8 mouse cellular contexts compared by ENCODE assay signal in genomic region chr17:36257969-36258368, GRCm38 (mm10). TPM values are rescaled to one million over a fixed set of nuclear protein-coding genes. Genes with fewer than 3 reads are reported as not detected.
A peak's percentile ranks its signal among the peaks of the same experiment; 100 is the strongest.
DNase-seq lines count a peak whose midpoint lies in the region; ATAC-seq and TF ChIP-seq lines count a peak whose summit lies in the region.

Gene Rpp21 (minus strand): TSS chr17:36258069.

- H3K4me3 ChIP-seq in cerebellum, adult 2 months (replicated peaks; ENCODE audit: insufficient read depth, low read depth, low read length), result peak within 1 kb of the TSS; percentile 71
- H3K4me3 ChIP-seq in forebrain, postnatal 0 days (ENCODE audit: low read depth, low read length), result peak within 1 kb of the TSS; percentile 64
- peak within 1 kb of the TSS; percentile 75 for H3K4me3 ChIP-seq in hindbrain, embryonic 15.5 days
- peak within 1 kb of the TSS; percentile 95 for H3K4me3 ChIP-seq in liver, postnatal 0 days (ENCODE audit: low read depth, low read length)

- peak within 1 kb of the TSS; percentile 82 for H3K27ac ChIP-seq in cerebellum, adult 2 months (ENCODE audit: insufficient read depth, low read length)
- H3K27ac ChIP-seq in forebrain, postnatal 0 days (ENCODE audit: low read depth, low read length), result peak within 1 kb of the TSS; percentile 94
- peak within 1 kb of the TSS; percentile 90 for H3K27ac ChIP-seq in hindbrain, embryonic 15.5 days (replicated peaks)
- H3K27ac ChIP-seq in liver, postnatal 0 days (ENCODE audit: low read depth), result peak within 1 kb of the TSS; percentile 86

- H3K9ac ChIP-seq in forebrain, postnatal 0 days, result peak within 1 kb of the TSS; percentile 91
- peak within 1 kb of the TSS; percentile 86 for H3K9ac ChIP-seq in hindbrain, embryonic 15.5 days
- peak within 1 kb of the TSS; percentile 83 for H3K9ac ChIP-seq in liver, postnatal 0 days (replicated peaks)

- TF ChIP-seq CTCF in cerebellum, adult 2 months (IDR thresholded peaks at IDR 0.05; ENCODE audit: borderline replicate concordance, insufficient read depth, low read depth, low read length), result no peak
- no peak for TF ChIP-seq CTCF in forebrain, postnatal 0 days (IDR thresholded peaks at IDR 0.05; ENCODE audit: low read depth)
- no peak for TF ChIP-seq CTCF in liver, postnatal 0 days (IDR thresholded peaks at IDR 0.05; ENCODE audit: low read depth)

- no peak for ATAC-seq in activated CD4-positive, CD25-positive, alpha-beta regulatory T cell, adult 4 months
- ATAC-seq in forebrain, postnatal 0 days, result no peak
- peak; percentile 8; the same call in 1 of the 2 replicates for ATAC-seq in hindbrain, embryonic 15.5 days (ENCODE audit: low FRiP score, low read depth)
- no peak for ATAC-seq in liver, postnatal 0 days

- 0 out of 2 replicates have a peak, but pooled peaks cover 3% of the 10 kb centered on the region for H3K4me1 ChIP-seq in cerebellum, adult 2 months (ENCODE audit: control insufficient read depth, insufficient read depth, low read length)
- peaks cover 7% of the 10 kb centered on the region; the same call in 1 of the 2 replicates for H3K4me1 ChIP-seq in forebrain, postnatal 0 days (ENCODE audit: insufficient read depth)
- peaks cover 12% of the 10 kb centered on the region for H3K4me1 ChIP-seq in hindbrain, embryonic 15.5 days (replicated peaks)
- peaks cover 3% of the 10 kb centered on the region; the same call in 1 of the 2 replicates for H3K4me1 ChIP-seq in liver, postnatal 0 days (ENCODE audit: insufficient read depth)

- H3K4me2 ChIP-seq in forebrain, postnatal 0 days (ENCODE audit: low read depth), result peak within 1 kb of the TSS; percentile 54
- H3K4me2 ChIP-seq in hindbrain, embryonic 15.5 days, result peak within 1 kb of the TSS; percentile 61
- peak within 1 kb of the TSS; percentile 85 for H3K4me2 ChIP-seq in liver, postnatal 0 days (ENCODE audit: low read depth, low read length)

- H3K36me3 ChIP-seq in forebrain, postnatal 0 days (ENCODE audit: insufficient read depth), result peaks cover 37% of the 10 kb centered on the region
- peaks cover 39% of the 10 kb centered on the region for H3K36me3 ChIP-seq in hindbrain, embryonic 15.5 days
- peaks cover 24% of the 10 kb centered on the region for H3K36me3 ChIP-seq in liver, postnatal 0 days (replicated peaks; ENCODE audit: insufficient read depth, low read length)

- no peaks in the 10 kb centered on the region for H3K27me3 ChIP-seq in cerebellum, adult 2 months (ENCODE audit: control insufficient read depth, insufficient read depth, low read length)
- no peaks in the 10 kb centered on the region for H3K27me3 ChIP-seq in forebrain, postnatal 0 days (ENCODE audit: insufficient read depth, low read length)
- H3K27me3 ChIP-seq in hindbrain, embryonic 15.5 days, result 0 out of 2 replicates have a peak, but pooled peaks cover 2% of the 10 kb centered on the region
- H3K27me3 ChIP-seq in liver, postnatal 0 days (ENCODE audit: insufficient read depth, low read length), result no peaks in the 10 kb centered on the region

- DNase-seq in cerebellum, adult 2 months, result no peak
- DNase-seq in cerebellum, postnatal 25 days, result no peak
- DNase-seq in forebrain, postnatal 0 days, result no peak
- no peak for DNase-seq in liver, postnatal 0 days
- DNase-seq in cerebellum, adult 9-10 months, result no peak
- no peak for DNase-seq in thymus, postnatal 25 days

- TF ChIP-seq POLR2A in cerebellum, adult 2 months (IDR thresholded peaks at IDR 0.05; ENCODE audit: borderline replicate concordance, insufficient read depth, low read length), result no peak; the same call in 1 of the 2 replicates

- H3K9me3 ChIP-seq in forebrain, postnatal 0 days (ENCODE audit: low read length), result no peaks in the 10 kb centered on the region
- H3K9me3 ChIP-seq in hindbrain, embryonic 15.5 days, result no peaks in the 10 kb centered on the region
- no peaks in the 10 kb centered on the region for H3K9me3 ChIP-seq in liver, postnatal 0 days (ENCODE audit: low read length)

- 41% methylated on average over 6 of the region's 6 CpGs for WGBS in cerebellum, adult 2 months
- WGBS in forebrain, postnatal 0 days, result 50% methylated on average over 6 of the region's 6 CpGs
- WGBS in hindbrain, embryonic 15.5 days, result 54% methylated on average over 6 of the region's 6 CpGs
- 36% methylated on average over 6 of the region's 6 CpGs for WGBS in liver, postnatal 0 days (ENCODE audit: insufficient replicate concordance)

- no peak for TF ChIP-seq EP300 in liver, postnatal 0 days (IDR thresholded peaks at IDR 0.05; ENCODE audit: low read depth)

RNA-seq across cellular contexts. Expression of gene Rpp21, which starts in this region (rescaled TPM):
- polyA plus RNA-seq in cerebellum, adult 2 months (2012; rRNA removed), result 71.2 and 71.8 TPM in 2 replicates
- 100 to 1,000 TPM; 178 to 195 TPM for polyA plus RNA-seq in activated CD4-positive, CD25-positive, alpha-beta regulatory T cell, adult 4 months (2017; shearing (Covaris generic))
- total RNA-seq in forebrain, postnatal 0 days (2014; rRNA removed), result 39.2 and 58.2 TPM in 2 replicates
- polyA plus RNA-seq in forebrain, postnatal 0 days (2015; fragmentation: Nextera tagmentation; extraction: Ambion mirVana), result 139 and 159 TPM in 2 replicates
- 132 and 133 TPM in 2 replicates for polyA plus RNA-seq in hindbrain, embryonic 15.5 days (2015; fragmentation: Nextera tagmentation; extraction: Ambion mirVana)
- 53.2 and 55.1 TPM in 2 replicates for polyA plus RNA-seq in liver, postnatal 0 days (2015; fragmentation: Nextera tagmentation; extraction: Ambion mirVana)
